Mouse (Mus musculus): Measurements from ENCODE around the gene Astl. TPM values are rescaled to one million over a fixed set of nuclear protein-coding genes. Genes with fewer than 3 reads are reported as not detected.

Astl gene
- polyA plus RNA-seq, 1 experiment from 2014 or later: not detected

- no peak overlapping the region for H3K4me3 ChIP-seq (ENCODE audit: low read depth, low read length)
- no peaks in the 10 kb centered on the region for H3K4me1 ChIP-seq (ENCODE audit: control insufficient read depth, insufficient read depth, low read length)
- 79% methylated on average over 6 of the region's 6 CpGs for WGBS
- H3K9me3 ChIP-seq (replicated peaks; ENCODE audit: control insufficient read depth, low read length): no peaks in the 10 kb centered on the region
- DNase-seq (ENCODE audit: low spot score) (no peak), ATAC-seq (no peak)
- no peaks in the 10 kb centered on the region for H3K36me3 ChIP-seq (ENCODE audit: control insufficient read depth, insufficient read depth, low read length)
- H3K27me3 ChIP-seq (replicated peaks; ENCODE audit: control insufficient read depth, insufficient read depth, low read length): no peaks in the 10 kb centered on the region
- H3K27ac ChIP-seq (ENCODE audit: low read depth, low read length): no peak overlapping the region
- no peak overlapping the region for H3K4me2 ChIP-seq (ENCODE audit: low read length)
- H3K9ac ChIP-seq (ENCODE audit: low read length): no peak overlapping the region
These were observed 38.1 kb downstream of the Astl start for GRCm38 (mm10) chr2:127376423-127377051.

- Histone ChIP-seq H3K9ac (ENCODE audit: low read length) (no peak overlapping the region), H3K9me3 (replicated peaks; ENCODE audit: control insufficient read depth, low read length) (no peaks in the 10 kb centered on the region), H3K4me1 (ENCODE audit: control insufficient read depth, insufficient read depth, low read length) (no peaks in the 10 kb centered on the region), H3K36me3 (ENCODE audit: control insufficient read depth, insufficient read depth, low read length) (no peaks in the 10 kb centered on the region), H3K27ac (ENCODE audit: low read depth, low read length) (no peak overlapping the region), H3K27me3 (replicated peaks; ENCODE audit: control insufficient read depth, insufficient read depth, low read length) (no peaks in the 10 kb centered on the region), H3K4me3 (ENCODE audit: low read depth, low read length) (no peak overlapping the region), H3K4me2 (ENCODE audit: low read length) (no peak overlapping the region)
- DNase-seq (ENCODE audit: low spot score) (peak; percentile 53), ATAC-seq (peak; percentile 67; the same call in 1 of the 2 replicates)
- 62% methylated on average over 7 of the region's 7 CpGs for WGBS
These were observed 39.6 kb downstream of the Astl start for GRCm38 (mm10) chr2:127377942-127378610.

- Histone ChIP-seq H3K4me3 (ENCODE audit: low read depth, low read length) (no peak overlapping the region), H3K27me3 (replicated peaks; ENCODE audit: control insufficient read depth, insufficient read depth, low read length) (no peaks in the 10 kb centered on the region), H3K4me1 (ENCODE audit: control insufficient read depth, insufficient read depth, low read length) (no peaks in the 10 kb centered on the region), H3K9ac (ENCODE audit: low read length) (no peak overlapping the region), H3K9me3 (replicated peaks; ENCODE audit: control insufficient read depth, low read length) (no peaks in the 10 kb centered on the region), H3K36me3 (ENCODE audit: control insufficient read depth, insufficient read depth, low read length) (no peaks in the 10 kb centered on the region), H3K4me2 (ENCODE audit: low read length) (no peak overlapping the region), H3K27ac (ENCODE audit: low read depth, low read length) (no peak overlapping the region)
- ATAC-seq (no peak), DNase-seq (ENCODE audit: low spot score) (no peak)
- 79% methylated on average over 7 of the region's 7 CpGs for WGBS
These were observed 40.2 kb downstream of the Astl start for GRCm38 (mm10) chr2:127378611-127378990.

- no peaks in the 10 kb centered on the region for H3K36me3 ChIP-seq (ENCODE audit: control insufficient read depth, insufficient read depth, low read length)
- H3K4me3 ChIP-seq (ENCODE audit: low read depth, low read length): no peak overlapping the region
- no peak for ATAC-seq
- H3K9ac ChIP-seq (ENCODE audit: low read length): no peak overlapping the region
- no peak for DNase-seq (ENCODE audit: low spot score)
- H3K4me1 ChIP-seq (ENCODE audit: control insufficient read depth, insufficient read depth, low read length): no peaks in the 10 kb centered on the region
- H3K4me2 ChIP-seq (ENCODE audit: low read length): no peak overlapping the region
- no peak overlapping the region for H3K27ac ChIP-seq (ENCODE audit: low read depth, low read length)
- no peaks in the 10 kb centered on the region for H3K27me3 ChIP-seq (replicated peaks; ENCODE audit: control insufficient read depth, insufficient read depth, low read length)
- no peaks in the 10 kb centered on the region for H3K9me3 ChIP-seq (replicated peaks; ENCODE audit: control insufficient read depth, low read length)
- 82% methylated on average over 3 of the region's 3 CpGs for WGBS
These were observed 40.8 kb downstream of the Astl start for GRCm38 (mm10) chr2:127379250-127379649.

GRCm38 (mm10) chr2:127383881-127384280 lies 45.4 kb downstream of the Astl start:
- 76% methylated on average over 7 of the region's 7 CpGs for WGBS
- Histone ChIP-seq H3K4me3 (ENCODE audit: low read depth, low read length) (no peak overlapping the region), H3K36me3 (ENCODE audit: control insufficient read depth, insufficient read depth, low read length) (no peaks in the 10 kb centered on the region), H3K27me3 (replicated peaks; ENCODE audit: control insufficient read depth, insufficient read depth, low read length) (no peaks in the 10 kb centered on the region), H3K4me2 (ENCODE audit: low read length) (no peak overlapping the region), H3K27ac (ENCODE audit: low read depth, low read length) (no peak overlapping the region), H3K4me1 (ENCODE audit: control insufficient read depth, insufficient read depth, low read length) (no peaks in the 10 kb centered on the region), H3K9me3 (replicated peaks; ENCODE audit: control insufficient read depth, low read length) (no peaks in the 10 kb centered on the region), H3K9ac (ENCODE audit: low read length) (no peak overlapping the region)
- DNase-seq (ENCODE audit: low spot score): no peak
- no peak for ATAC-seq

- DNase-seq (ENCODE audit: low spot score) (no peak), ATAC-seq (no peak)
These were observed 49.1 kb downstream of the Astl start for GRCm38 (mm10) chr2:127387521-127387920.

GRCm38 (mm10) chr2:127390352-127390751 lies 51.9 kb downstream of the Astl start:
- H3K9me3 ChIP-seq (replicated peaks; ENCODE audit: control insufficient read depth, low read length): no peaks in the 10 kb centered on the region
- ATAC-seq (no peak), DNase-seq (ENCODE audit: low spot score) (no peak)
- 92% methylated on average over 3 of the region's 3 CpGs for WGBS
- H3K36me3 ChIP-seq (ENCODE audit: control insufficient read depth, insufficient read depth, low read length): no peaks in the 10 kb centered on the region
- H3K27me3 ChIP-seq (replicated peaks; ENCODE audit: control insufficient read depth, insufficient read depth, low read length): no peaks in the 10 kb centered on the region
- H3K9ac ChIP-seq (ENCODE audit: low read length): no peak overlapping the region
- no peak overlapping the region for H3K27ac ChIP-seq (ENCODE audit: low read depth, low read length)
- no peak overlapping the region for H3K4me3 ChIP-seq (ENCODE audit: low read depth, low read length)
- no peaks in the 10 kb centered on the region for H3K4me1 ChIP-seq (ENCODE audit: control insufficient read depth, insufficient read depth, low read length)
- H3K4me2 ChIP-seq (ENCODE audit: low read length): no peak overlapping the region

More at GRCm38 (mm10) chr2:127387521-127387920, 49.1 kb downstream of the Astl start:
- H3K9me3 ChIP-seq (replicated peaks; ENCODE audit: control insufficient read depth, low read length): no peaks in the 10 kb centered on the region
- H3K4me2 ChIP-seq (ENCODE audit: low read length): no peak overlapping the region
- H3K36me3 ChIP-seq (ENCODE audit: control insufficient read depth, insufficient read depth, low read length): no peaks in the 10 kb centered on the region
- no peak overlapping the region for H3K27ac ChIP-seq (ENCODE audit: low read depth, low read length)
- no peaks in the 10 kb centered on the region for H3K27me3 ChIP-seq (replicated peaks; ENCODE audit: control insufficient read depth, insufficient read depth, low read length)
- no peak overlapping the region for H3K9ac ChIP-seq (ENCODE audit: low read length)
- 86% methylated on average over 2 of the region's 2 CpGs for WGBS
- H3K4me3 ChIP-seq (ENCODE audit: low read depth, low read length): no peak overlapping the region
- H3K4me1 ChIP-seq (ENCODE audit: control insufficient read depth, insufficient read depth, low read length): no peaks in the 10 kb centered on the region

GRCm38 (mm10) chr2:127390846-127391245 lies 52.4 kb downstream of the Astl start:
- Histone ChIP-seq H3K4me2 (ENCODE audit: low read length) (no peak overlapping the region), H3K27ac (ENCODE audit: low read depth, low read length) (no peak overlapping the region), H3K4me1 (ENCODE audit: control insufficient read depth, insufficient read depth, low read length) (no peaks in the 10 kb centered on the region), H3K36me3 (ENCODE audit: control insufficient read depth, insufficient read depth, low read length) (no peaks in the 10 kb centered on the region), H3K9ac (ENCODE audit: low read length) (no peak overlapping the region), H3K4me3 (ENCODE audit: low read depth, low read length) (no peak overlapping the region), H3K9me3 (replicated peaks; ENCODE audit: control insufficient read depth, low read length) (no peaks in the 10 kb centered on the region), H3K27me3 (replicated peaks; ENCODE audit: control insufficient read depth, insufficient read depth, low read length) (no peaks in the 10 kb centered on the region)
- WGBS: 65% methylated on average over 4 of the region's 4 CpGs
- no peak for DNase-seq (ENCODE audit: low spot score)
- no peak for ATAC-seq

GRCm38 (mm10) chr2:127391323-127391722 lies 52.9 kb downstream of the Astl start:
- Histone ChIP-seq H3K4me2 (ENCODE audit: low read length) (no peak overlapping the region), H3K9ac (ENCODE audit: low read length) (no peak overlapping the region), H3K27me3 (replicated peaks; ENCODE audit: control insufficient read depth, insufficient read depth, low read length) (no peaks in the 10 kb centered on the region), H3K4me3 (ENCODE audit: low read depth, low read length) (no peak overlapping the region), H3K4me1 (ENCODE audit: control insufficient read depth, insufficient read depth, low read length) (no peaks in the 10 kb centered on the region), H3K36me3 (ENCODE audit: control insufficient read depth, insufficient read depth, low read length) (no peaks in the 10 kb centered on the region), H3K9me3 (replicated peaks; ENCODE audit: control insufficient read depth, low read length) (no peaks in the 10 kb centered on the region), H3K27ac (ENCODE audit: low read depth, low read length) (no peak overlapping the region)
- DNase-seq (ENCODE audit: low spot score) (no peak), ATAC-seq (no peak)
- WGBS: 83% methylated on average over 3 of the region's 3 CpGs

All from forebrain, embryonic 14.5 days (tissue).